Mouse (Mus musculus) heart, adult 10 weeks (tissue): ENCODE results near the gene Hoxc10. TPM values are rescaled to one million over a fixed set of nuclear protein-coding genes. Genes with fewer than 3 reads are reported as not detected.

Source experiments
- polyA plus RNA-seq: library from polyadenylated mRNA; stranded (reverse); fragments of 350-450 nt; fragmentation: Illumina TruSeq; extraction: RNeasy Lipid Tissue Mini Kit (QIAGEN cat#74804); gene quantifications from one replicate; pipeline ENCODE4 v1.2.3, GENCODE M21; 2014; ENCODE audit warnings: low read depth, low replicate concordance

Gene Hoxc10
- not detected for polyA plus RNA-seq

GRCm38 (mm10) chr15:102966776-102967311 lies at the start of gene Hoxc10:
Hoxc10 (plus strand) TSS chr15:102966796.

GRCm38 (mm10) chr15:102921053-102922011 lies 45.3 kb upstream of the Hoxc10 start, which contains the start of gene Hoxc13:
Hoxc13 (plus strand) TSS chr15:102921103.

GRCm38 (mm10) chr15:102936279-102936972 lies 30.2 kb upstream of the Hoxc10 start, which contains the start of gene Hoxc12:
Hoxc12 (plus strand) TSS chr15:102936757.

GRCm38 (mm10) chr15:102954192-102955006 lies 12.2 kb upstream of the Hoxc10 start, which contains the start of gene Hoxc11:
Hoxc11 (plus strand) TSS chr15:102954427.

DNA sequence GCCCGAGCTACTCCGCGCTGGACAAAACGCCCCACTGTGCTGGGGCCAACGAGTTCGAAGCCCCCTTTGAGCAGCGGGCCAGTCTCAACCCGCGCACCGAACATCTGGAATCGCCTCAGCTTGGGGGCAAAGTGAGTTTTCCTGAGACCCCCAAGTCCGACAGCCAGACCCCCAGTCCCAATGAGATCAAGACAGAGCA lies 615 bp downstream of the Hoxc10 start, which contains the start of gene Hoxc5:
TSS of gene Hoxc5 (plus strand) at position 132 of the 199 bp plus-strand sequence.

DNA sequence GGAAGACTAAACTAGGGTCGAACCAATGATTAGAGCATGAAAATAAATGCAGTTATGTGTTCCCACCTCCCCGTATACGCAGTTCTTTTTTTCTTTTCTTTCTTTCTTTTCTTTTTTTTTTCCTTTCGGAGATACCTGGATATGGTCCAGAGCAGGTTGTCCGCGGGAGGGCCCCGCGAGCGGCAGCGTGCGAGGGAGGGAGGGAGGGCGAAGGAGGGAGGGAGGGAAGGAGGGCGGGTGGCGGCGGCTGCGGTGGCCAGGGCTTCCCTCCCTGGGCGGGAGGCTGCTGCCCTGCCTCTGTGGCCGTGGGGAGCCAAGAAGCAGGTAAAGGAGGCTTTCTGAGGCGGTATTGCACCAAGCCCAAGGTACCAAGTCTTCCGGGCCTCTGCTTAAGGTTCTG lies 9.6 kb downstream of the Hoxc10 start, which contains the start of gene Hoxc9:
TSS of gene Hoxc9 (plus strand) at position 269 of the 400 bp plus-strand sequence.

GRCm38 (mm10) chr15:102990461-102991397 lies 24.1 kb downstream of the Hoxc10 start, which contains the start of gene Hoxc8:
Hoxc8 (plus strand) TSS chr15:102990607.

DNA sequence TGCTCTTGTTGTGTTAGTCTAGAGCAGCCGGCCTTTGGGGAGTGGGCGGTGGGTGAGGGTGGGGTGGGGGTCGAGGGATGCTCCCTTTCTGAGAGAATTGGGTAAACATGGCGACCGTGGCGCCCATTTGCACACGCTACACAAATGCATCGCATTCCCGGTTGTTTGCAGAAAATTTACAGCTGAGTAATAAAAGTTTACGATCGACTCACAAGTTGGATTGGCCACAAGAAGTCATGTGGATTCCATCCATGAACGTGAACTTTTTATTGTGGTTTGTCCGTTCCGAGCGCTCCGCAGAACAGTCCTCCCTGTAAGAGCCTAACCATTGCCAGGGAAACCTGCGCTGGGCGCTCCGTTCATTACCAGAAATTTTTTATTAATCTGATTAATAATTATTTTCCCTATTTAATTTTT lies 31.4 kb downstream of the Hoxc10 start, which contains the start of gene Hoxc6:
TSS of gene Hoxc6 (plus strand) at position 319 of the 417 bp plus-strand sequence.

GRCm38 (mm10) chr15:103018636-103019035 lies 52.0 kb downstream of the Hoxc10 start, which contains the start of gene Hoxc4:
Hoxc4 (plus strand) TSS chr15:103018934.

Other genes starting within 250 kb of the Hoxc10 start
- 129 TPM for gene Calcoco1, start 244.6 kb upstream of the Hoxc10 start, polyA plus RNA-seq
- gene Hoxc13, start 45.7 kb upstream of the Hoxc10 start, polyA plus RNA-seq = not detected
- not detected for gene Hoxc12, start 30.0 kb upstream of the Hoxc10 start, polyA plus RNA-seq
- not detected for gene Hoxc11, start 12.4 kb upstream of the Hoxc10 start, polyA plus RNA-seq
- not detected for gene Hoxc5, start 647 bp downstream of the Hoxc10 start, polyA plus RNA-seq
- gene Hoxc9, start 9.6 kb downstream of the Hoxc10 start, polyA plus RNA-seq = not detected
- not detected for gene Hoxc8, start 23.8 kb downstream of the Hoxc10 start, polyA plus RNA-seq
- gene Hoxc6, start 31.5 kb downstream of the Hoxc10 start, polyA plus RNA-seq = not detected
- not detected for gene Hoxc4, start 52.1 kb downstream of the Hoxc10 start, polyA plus RNA-seq
- 8.7 TPM for gene Smug1, start 200.3 kb downstream of the Hoxc10 start, polyA plus RNA-seq